Mouse (Mus musculus) megakaryocyte, embryonic 14.5 days (primary cell): Measurements from ENCODE around the gene Rpl36a-ps1.
"Not testable (repeated sequence)": the region's sequence is repeated elsewhere in the genome, so short reads cannot be mapped to it uniquely, and the experiment has no call there.

Experiments used
- FLI1 ChIP-seq: IDR thresholded peaks from 2 replicates; pipeline ENCODE4 v1.6.1; 2012; ENCODE audit warnings: low read length, inconsistent platforms, mixed read lengths
- GATA1 ChIP-seq: IDR thresholded peaks from 3 replicates; pipeline ENCODE4 v1.6.1; 2012; ENCODE audit warnings: mixed read lengths, low read length, inconsistent platforms, borderline replicate concordance

GRCm38 (mm10) chr14:99039308-99039707 lies 45.2 kb upstream of the Rpl36a-ps1 start:
- not testable (repeated sequence) for TF ChIP-seq FLI1, GATA1
